Mouse (Mus musculus): ENCODE data around the gene Midn. TPM values are rescaled to one million over a fixed set of nuclear protein-coding genes. Genes with fewer than 3 reads are reported as not detected.

The Midn gene
- polyA plus RNA-seq, 1 experiment from 2014 or later, result 25.7 TPM

DNA sequence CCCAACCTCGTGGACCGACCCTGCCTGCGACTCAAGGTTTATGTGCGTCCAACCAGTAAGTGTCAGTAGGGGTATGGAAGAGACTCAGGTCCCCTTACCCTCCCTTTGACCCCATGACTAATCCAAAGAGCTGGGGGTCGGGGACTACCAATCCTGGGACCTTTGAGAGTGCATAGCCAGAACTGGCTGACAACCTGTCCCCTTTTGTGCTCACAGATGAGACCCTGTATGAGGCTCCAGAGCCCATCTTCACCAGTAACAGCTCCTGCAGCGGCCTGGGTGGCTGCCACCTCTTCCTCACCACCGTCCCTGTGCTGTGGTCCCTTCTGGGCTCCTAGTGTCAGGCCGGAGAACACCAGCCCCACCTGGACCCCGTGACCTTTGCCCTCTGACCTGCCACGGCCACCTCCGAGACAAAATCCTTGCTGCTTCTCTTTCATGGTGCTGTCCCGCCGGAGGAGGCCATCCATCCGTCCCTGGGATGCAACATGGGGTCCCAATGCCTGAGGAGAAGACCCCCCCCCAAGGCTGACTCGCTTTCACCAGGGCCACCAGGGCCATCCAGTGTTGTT lies 40.5 kb downstream of the Midn start:
- 71% methylated on average over 15 of the region's 15 CpGs for WGBS
- Histone ChIP-seq H3K27ac (no peak overlapping the region), H3K4me3 (no peak overlapping the region), H3K36me3 (peaks cover 35% of the 10 kb centered on the region), H3K4me2 (no peak overlapping the region), H3K4me1 (peaks cover 22% of the 10 kb centered on the region), H3K9ac (no peak overlapping the region), H3K27me3 (peaks cover 46% of the 10 kb centered on the region), H3K9me3 (no peaks in the 10 kb centered on the region)
- no peak for ATAC-seq (ENCODE audit: insufficient number of reproducible peaks, insufficient read depth, low FRiP score, low TSS enrichment, low read depth)

DNA sequence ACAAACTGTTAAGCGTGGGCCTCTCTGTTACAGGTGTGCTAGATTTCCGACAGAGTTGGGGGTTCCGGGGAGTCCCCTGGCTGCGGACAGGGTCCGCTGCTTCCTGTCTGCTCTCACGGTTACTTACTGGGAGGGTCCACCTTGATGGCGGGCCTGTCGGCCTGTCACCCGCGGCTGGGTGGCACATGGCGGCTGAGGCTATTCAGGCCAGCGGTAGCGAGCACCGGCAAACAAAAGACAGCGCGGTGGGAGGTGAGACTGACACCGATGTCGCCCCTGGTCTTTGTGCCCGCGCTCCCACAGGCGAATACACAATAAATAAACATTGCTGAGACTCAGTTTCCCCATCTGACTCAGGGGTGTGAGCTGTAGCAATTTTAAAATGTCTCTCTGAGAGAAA lies 41.9 kb downstream of the Midn start:
- Histone ChIP-seq H3K9ac (peak overlapping the region; percentile 73), H3K4me3 (peak overlapping the region; percentile 49), H3K4me1 (peaks cover 22% of the 10 kb centered on the region), H3K9me3 (no peaks in the 10 kb centered on the region), H3K27me3 (peaks cover 46% of the 10 kb centered on the region), H3K4me2 (peak overlapping the region; percentile 79), H3K36me3 (peaks cover 30% of the 10 kb centered on the region), H3K27ac (no peak overlapping the region)
- WGBS, result 10% methylated on average over 21 of the region's 21 CpGs
- ATAC-seq (ENCODE audit: insufficient number of reproducible peaks, insufficient read depth, low FRiP score, low TSS enrichment, low read depth), result no peak

DNA sequence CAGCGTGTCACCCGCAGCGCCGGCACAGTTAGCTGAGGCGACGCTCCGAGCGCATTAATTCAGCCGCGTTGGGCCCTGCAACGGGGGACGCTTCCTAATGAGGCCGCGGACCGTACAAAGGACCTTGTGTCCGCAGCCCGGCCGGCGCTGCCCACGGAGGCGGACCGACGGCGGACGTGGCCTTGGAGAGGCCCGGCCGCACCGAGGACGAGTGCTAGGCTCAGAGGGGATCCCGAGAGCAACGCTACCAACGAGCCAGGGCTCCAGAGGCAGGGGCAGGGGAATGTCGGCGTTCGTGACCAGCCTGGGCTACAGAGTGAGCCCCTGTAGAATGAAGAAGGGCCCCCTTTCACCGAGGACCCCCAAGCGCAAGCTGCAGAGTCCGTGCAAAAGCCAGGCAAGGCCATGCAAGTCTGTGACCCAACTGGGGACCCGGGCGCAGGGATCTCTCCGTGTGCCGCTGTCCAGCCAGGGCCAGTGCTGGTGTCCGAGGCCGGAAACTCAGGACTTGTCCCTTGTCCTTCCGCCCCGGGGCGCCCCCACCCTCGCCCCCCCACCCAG lies 42.5 kb downstream of the Midn start:
- Histone ChIP-seq H3K27me3 (peaks cover 46% of the 10 kb centered on the region), H3K27ac (no peak overlapping the region)

DNA sequence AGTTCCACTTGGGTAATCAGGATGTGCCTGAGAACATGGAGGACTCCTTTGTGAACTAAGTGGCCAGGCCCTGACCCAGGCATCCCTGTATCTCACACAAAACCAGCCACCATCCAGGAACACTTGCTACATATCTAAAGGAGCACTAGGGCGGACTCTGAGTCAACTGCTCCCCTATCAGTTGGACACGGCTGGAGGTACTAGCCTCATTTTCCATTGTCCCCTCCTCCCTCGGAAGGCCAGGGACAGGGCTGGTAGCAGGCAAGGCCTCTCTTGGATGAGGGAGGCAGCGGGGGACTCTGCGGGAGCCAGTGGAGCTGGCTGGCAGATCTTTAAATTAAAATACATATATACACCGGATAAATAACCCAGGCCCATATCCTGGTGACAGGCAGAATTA lies 45.9 kb downstream of the Midn start:
- WGBS, result 73% methylated on average over 6 of the region's 6 CpGs
- Histone ChIP-seq H3K9ac (no peak overlapping the region), H3K27ac (no peak overlapping the region), H3K4me3 (no peak overlapping the region), H3K4me1 (peaks cover 13% of the 10 kb centered on the region), H3K4me2 (no peak overlapping the region), H3K27me3 (peaks cover 42% of the 10 kb centered on the region), H3K36me3 (peaks cover 3% of the 10 kb centered on the region), H3K9me3 (no peaks in the 10 kb centered on the region)
- no peak for ATAC-seq (ENCODE audit: insufficient number of reproducible peaks, insufficient read depth, low FRiP score, low TSS enrichment, low read depth)

More for the DNA sequence above, 42.5 kb downstream of the Midn start:
- peak overlapping the region; percentile 79 for H3K4me2 ChIP-seq
- peak overlapping the region; percentile 73 for H3K9ac ChIP-seq
- WGBS, result under 1% methylated on average over 48 of the region's 48 CpGs
- no peak for ATAC-seq (ENCODE audit: insufficient number of reproducible peaks, insufficient read depth, low FRiP score, low TSS enrichment, low read depth)
- H3K4me1 ChIP-seq, result peaks cover 18% of the 10 kb centered on the region
- peaks cover 30% of the 10 kb centered on the region for H3K36me3 ChIP-seq
- peak overlapping the region; percentile 49 for H3K4me3 ChIP-seq
- no peaks in the 10 kb centered on the region for H3K9me3 ChIP-seq

DNA sequence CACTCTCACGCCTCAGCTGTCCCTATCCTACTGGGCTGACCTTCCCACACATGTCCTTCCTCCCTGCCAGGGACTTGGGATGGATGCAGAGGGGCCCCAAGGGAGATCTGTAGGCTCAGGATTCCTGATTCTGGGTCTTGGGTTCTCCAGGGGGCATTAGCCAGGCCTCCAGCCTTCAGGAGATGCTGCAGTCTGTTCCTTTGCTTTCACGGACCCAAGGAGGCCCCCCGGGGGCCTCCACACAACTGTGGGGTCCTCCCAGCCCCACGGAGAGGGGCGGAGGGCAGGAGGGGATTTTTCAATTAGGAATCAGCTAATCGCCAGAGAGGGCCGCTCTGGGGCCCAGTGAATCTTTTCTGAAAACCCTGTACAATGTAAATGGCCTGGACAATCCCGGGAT lies 46.4 kb downstream of the Midn start:
- H3K36me3 ChIP-seq, result no peaks in the 10 kb centered on the region
- no peak overlapping the region for H3K9ac ChIP-seq

DNA sequence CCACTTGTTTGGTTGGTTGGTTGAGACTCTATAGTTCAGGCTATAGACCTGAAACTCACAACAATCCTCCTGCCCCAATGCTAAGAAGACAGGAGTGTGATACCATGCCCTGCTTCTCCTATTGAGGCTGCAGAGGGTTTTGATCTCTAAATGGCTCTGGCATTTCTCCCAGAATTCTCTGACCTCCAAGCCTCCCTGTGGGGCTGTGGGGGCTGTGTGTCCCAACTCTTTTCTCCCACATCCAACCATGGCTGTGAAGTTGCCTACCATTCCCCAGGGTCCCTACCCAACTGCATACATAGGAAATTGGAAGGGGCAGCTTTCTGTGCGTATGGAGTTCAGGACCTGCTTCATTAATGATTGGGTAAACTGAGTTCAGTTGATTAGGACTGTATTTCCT lies 48.1 kb downstream of the Midn start:
- no peak for ATAC-seq (ENCODE audit: insufficient number of reproducible peaks, insufficient read depth, low FRiP score, low TSS enrichment, low read depth)
- no peak overlapping the region for H3K4me2 ChIP-seq
- no peaks in the 10 kb centered on the region for H3K9me3 ChIP-seq
- H3K27me3 ChIP-seq, result peaks cover 22% of the 10 kb centered on the region
- no peaks in the 10 kb centered on the region for H3K36me3 ChIP-seq
- H3K9ac ChIP-seq, result no peak overlapping the region
- WGBS, result 88% methylated on average over 1 of the region's 1 CpGs
- no peak overlapping the region for H3K27ac ChIP-seq
- no peak overlapping the region for H3K4me3 ChIP-seq
- no peaks in the 10 kb centered on the region for H3K4me1 ChIP-seq

More for the DNA sequence above, 46.4 kb downstream of the Midn start:
- WGBS, result 44% methylated on average over 8 of the region's 8 CpGs
- Histone ChIP-seq H3K27ac (no peak overlapping the region), H3K9me3 (no peaks in the 10 kb centered on the region), H3K4me1 (peaks cover 13% of the 10 kb centered on the region), H3K27me3 (peaks cover 39% of the 10 kb centered on the region), H3K4me3 (no peak overlapping the region), H3K4me2 (no peak overlapping the region)
- no peak for ATAC-seq (ENCODE audit: insufficient number of reproducible peaks, insufficient read depth, low FRiP score, low TSS enrichment, low read depth)

DNA sequence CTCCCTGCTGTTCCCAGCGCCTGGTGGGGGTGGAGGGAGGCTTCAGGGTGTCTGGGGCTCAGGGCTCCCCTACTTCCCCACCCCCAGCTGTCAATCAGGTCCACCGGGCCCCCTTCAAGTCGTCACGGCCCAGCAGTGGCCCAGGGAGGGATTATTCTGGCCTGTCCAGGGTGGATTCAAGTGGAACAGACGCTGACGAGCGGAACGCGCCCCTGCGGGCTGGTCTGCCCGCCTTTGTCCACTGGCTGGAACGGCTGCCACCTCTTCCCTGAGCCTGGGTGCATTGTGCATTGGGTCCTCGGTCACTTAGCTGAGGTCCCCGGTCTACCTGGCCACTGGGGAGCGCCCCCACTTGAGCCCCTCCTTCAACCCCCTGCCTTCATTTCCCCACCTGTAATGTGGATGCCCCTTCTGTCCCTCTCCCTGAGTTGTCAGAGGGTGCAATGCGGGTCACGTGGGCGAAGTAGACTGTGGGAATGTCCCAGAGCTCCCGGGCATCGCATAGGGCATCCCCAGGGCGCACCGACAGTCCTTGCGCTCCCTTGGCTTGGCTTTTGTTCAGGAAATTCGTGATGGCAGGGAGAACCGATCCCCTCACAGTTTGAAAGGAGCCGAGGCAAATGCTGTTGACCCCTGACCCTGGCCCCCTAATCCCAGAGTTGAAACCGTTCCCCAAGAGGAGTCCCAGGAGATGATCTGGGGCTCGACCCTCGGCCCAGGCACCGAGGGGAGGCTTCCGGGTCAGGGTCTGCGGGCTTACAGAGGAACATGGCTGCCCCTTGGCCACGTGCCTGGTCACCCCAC lies 48.9 kb downstream of the Midn start:
- H3K9ac ChIP-seq, result peak overlapping the region; percentile 7; the same call in 1 of the 2 replicates
- no peaks in the 10 kb centered on the region for H3K4me1 ChIP-seq
- H3K36me3 ChIP-seq, result no peaks in the 10 kb centered on the region
- 51% methylated on average over 33 of the region's 33 CpGs for WGBS
- H3K9me3 ChIP-seq, result no peaks in the 10 kb centered on the region
- H3K4me3 ChIP-seq, result no peak overlapping the region
- H3K4me2 ChIP-seq, result no peak overlapping the region
- peaks cover 15% of the 10 kb centered on the region for H3K27me3 ChIP-seq
- H3K27ac ChIP-seq, result no peak overlapping the region
- ATAC-seq (ENCODE audit: insufficient number of reproducible peaks, insufficient read depth, low FRiP score, low TSS enrichment, low read depth), result no peak

DNA sequence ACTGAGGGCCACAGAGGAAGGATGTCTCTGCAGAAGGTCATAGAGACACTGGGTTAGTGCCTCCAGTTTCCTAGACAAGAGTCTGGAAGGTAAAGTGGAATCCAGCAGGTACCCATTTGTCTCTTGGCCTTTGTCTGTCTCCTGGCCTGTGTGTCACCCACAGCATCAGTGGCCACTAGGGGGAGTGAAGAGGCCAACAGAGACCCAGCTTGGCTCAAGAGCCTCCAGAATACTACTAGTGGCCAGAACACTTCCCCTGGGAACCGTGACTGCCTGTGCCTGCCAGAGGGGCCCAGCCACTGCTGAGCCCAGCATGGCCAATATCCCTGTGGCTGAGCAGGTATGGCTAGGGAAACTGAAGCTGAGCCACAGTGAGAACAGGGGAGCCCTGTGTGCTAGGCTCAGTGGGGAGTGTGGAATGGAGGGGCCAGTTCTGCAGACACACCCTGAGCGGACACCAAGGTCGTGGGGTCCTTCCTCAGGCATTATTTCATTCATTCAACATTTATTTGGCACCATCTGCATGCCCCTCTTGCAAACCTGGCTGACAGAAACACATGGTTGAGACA lies 51.5 kb downstream of the Midn start:
- no peak for ATAC-seq (ENCODE audit: insufficient number of reproducible peaks, insufficient read depth, low FRiP score, low TSS enrichment, low read depth)
- 48% methylated on average over 3 of the region's 3 CpGs for WGBS
- H3K4me2 ChIP-seq, result no peak overlapping the region

DNA sequence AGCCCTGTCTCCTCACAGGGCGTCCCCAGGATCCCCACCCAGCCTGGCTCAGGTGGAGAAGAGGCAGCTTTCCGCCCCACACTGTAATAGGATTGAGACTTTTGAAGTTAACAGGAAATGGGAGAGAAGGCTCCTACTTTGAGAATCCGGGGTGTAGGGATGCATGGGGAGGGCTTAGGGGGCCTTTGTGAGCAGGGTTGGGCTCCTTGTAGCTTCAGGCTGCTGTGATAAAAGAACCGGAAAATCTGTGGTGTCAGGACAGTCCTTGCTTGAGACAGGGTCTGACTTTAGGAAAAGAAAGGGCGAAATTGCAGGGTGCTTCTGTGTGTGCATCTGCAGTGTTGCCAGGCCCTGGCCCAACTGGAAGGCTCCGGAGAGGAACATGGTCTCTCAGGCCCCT lies 52.4 kb downstream of the Midn start:
- Histone ChIP-seq H3K4me3 (no peak overlapping the region), H3K4me2 (no peak overlapping the region), H3K9me3 (no peaks in the 10 kb centered on the region), H3K9ac (no peak overlapping the region; the same call in 1 of the 2 replicates), H3K4me1 (0 out of 2 replicates have a peak, but pooled peaks cover 4% of the 10 kb centered on the region), H3K36me3 (no peaks in the 10 kb centered on the region), H3K27ac (no peak overlapping the region), H3K27me3 (peaks cover 3% of the 10 kb centered on the region; the same call in 1 of the 2 replicates)
- WGBS, result 62% methylated on average over 6 of the region's 6 CpGs
- no peak for ATAC-seq (ENCODE audit: insufficient number of reproducible peaks, insufficient read depth, low FRiP score, low TSS enrichment, low read depth)

More for the DNA sequence above, 51.5 kb downstream of the Midn start:
- Histone ChIP-seq H3K4me1 (0 out of 2 replicates have a peak, but pooled peaks cover 4% of the 10 kb centered on the region), H3K9ac (0 out of 2 replicates have a peak overlapping the region, but pooled peaks have one; percentile 40), H3K4me3 (no peak overlapping the region), H3K27me3 (peaks cover 3% of the 10 kb centered on the region; the same call in 1 of the 2 replicates), H3K36me3 (no peaks in the 10 kb centered on the region), H3K27ac (no peak overlapping the region), H3K9me3 (no peaks in the 10 kb centered on the region)

DNA sequence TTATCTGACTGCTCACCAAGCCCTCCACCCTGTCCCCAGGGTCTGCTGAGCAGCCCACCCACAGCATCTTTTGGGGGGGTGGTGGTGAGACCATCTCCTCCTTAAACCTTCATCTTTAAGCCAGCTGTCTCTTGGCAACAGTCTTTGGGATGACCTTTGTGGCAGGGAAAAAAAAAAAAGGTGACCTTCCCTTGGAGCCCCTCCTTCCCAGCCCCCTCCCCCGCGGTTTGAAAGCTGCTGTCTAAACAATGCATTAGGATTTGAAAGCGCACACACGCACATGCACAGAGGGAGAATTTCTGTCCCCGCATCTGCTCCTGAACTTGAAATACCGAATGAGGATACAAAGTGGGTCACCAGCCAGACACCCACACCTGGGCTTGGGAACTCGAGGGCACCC lies 56.0 kb downstream of the Midn start:
- ATAC-seq (ENCODE audit: insufficient number of reproducible peaks, insufficient read depth, low FRiP score, low TSS enrichment, low read depth), result no peak
- Histone ChIP-seq H3K9ac (no peak overlapping the region), H3K27ac (no peak overlapping the region), H3K27me3 (no peaks in the 10 kb centered on the region), H3K4me3 (no peak overlapping the region), H3K36me3 (no peaks in the 10 kb centered on the region), H3K9me3 (no peaks in the 10 kb centered on the region), H3K4me1 (peaks cover 9% of the 10 kb centered on the region), H3K4me2 (no peak overlapping the region)
- 24% methylated on average over 7 of the region's 7 CpGs for WGBS

DNA sequence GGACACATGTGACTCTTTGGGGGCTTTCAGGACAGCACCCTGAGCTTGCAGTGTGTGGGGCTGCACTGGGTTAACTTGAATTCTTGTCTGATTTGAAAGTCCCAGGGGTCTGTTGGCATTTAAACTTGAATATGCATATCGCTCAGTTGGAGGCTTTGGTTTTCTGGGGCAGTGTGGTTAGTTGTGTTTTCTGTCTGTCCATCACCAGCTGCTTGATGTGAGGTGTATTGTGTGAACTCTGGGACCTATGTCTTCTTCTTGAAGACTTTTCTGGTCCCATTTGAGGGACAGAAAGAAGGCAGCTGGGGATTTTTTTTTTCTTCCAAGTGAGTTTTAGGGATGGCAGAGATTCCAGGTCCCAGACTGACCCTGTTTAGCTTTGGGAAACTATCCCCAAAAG lies 59.1 kb downstream of the Midn start:
- no peaks in the 10 kb centered on the region for H3K36me3 ChIP-seq
- 0 out of 2 replicates have a peak, but pooled peaks cover 4% of the 10 kb centered on the region for H3K27me3 ChIP-seq
- H3K27ac ChIP-seq, result no peak overlapping the region
- no peak for ATAC-seq (ENCODE audit: insufficient number of reproducible peaks, insufficient read depth, low FRiP score, low TSS enrichment, low read depth)
- H3K4me1 ChIP-seq, result peaks cover 11% of the 10 kb centered on the region
- H3K4me3 ChIP-seq, result no peak overlapping the region
- H3K9me3 ChIP-seq, result no peaks in the 10 kb centered on the region
- 35% methylated on average over 1 of the region's 1 CpGs for WGBS
- no peak overlapping the region for H3K4me2 ChIP-seq
- no peak overlapping the region for H3K9ac ChIP-seq
